Mouse (Mus musculus) hindbrain, embryonic 14.5 days (tissue): ENCODE data around the gene H2-T22. TPM values are rescaled to one million over a fixed set of nuclear protein-coding genes. Genes with fewer than 3 reads are reported as not detected.
"Not testable (repeated sequence)": the region's sequence is repeated elsewhere in the genome, so short reads cannot be mapped to it uniquely, and the experiment has no call there.

Experiments used
- ATAC-seq: fragments of 200-750 bp; cut with Nextera tagmentation; 2 replicates; pipeline ENCODE4 v1.8.0; 2017; ENCODE audit warnings: moderate number of reproducible peaks, mild to moderate bottlenecking, moderate TSS enrichment, moderate library complexity; ENCODE audit not compliant: low FRiP score
- DNase-seq: peaks from one replicate; pipeline ENCODE4 v3.0.0-alpha.2; 2015; ENCODE audit warnings: low spot score
- H3K27ac ChIP-seq: fragments of 300-500 bp; sonication (generic); 2 replicates; pipeline ENCODE4 v1.5.1; 2014; ENCODE audit warnings: mild to moderate bottlenecking, moderate library complexity
- H3K27me3 ChIP-seq: fragments of 300-500 bp; sonication (generic); 2 replicates; pipeline ENCODE4 v1.6.1; 2014; ENCODE audit warnings: mild to moderate bottlenecking, low read length, mixed read lengths; ENCODE audit not compliant: control insufficient read depth, insufficient read depth
- H3K36me3 ChIP-seq: fragments of 300-500 bp; sonication (generic); replicated peaks from 2 replicates; pipeline ENCODE4 v1.6.1; 2014; ENCODE audit not compliant: control insufficient read depth, insufficient read depth
- H3K4me1 ChIP-seq: fragments of 300-500 bp; sonication (generic); replicated peaks from 2 replicates; pipeline ENCODE4 v1.6.1; 2014; ENCODE audit warnings: antibody characterized with exemption, low read length, mixed read lengths; ENCODE audit not compliant: control insufficient read depth, insufficient read depth
- H3K4me2 ChIP-seq: fragments of 300-500 bp; sonication (generic); replicated peaks from 2 replicates; pipeline ENCODE4 v1.6.1; 2014; ENCODE audit warnings: mild to moderate bottlenecking, moderate library complexity
- H3K4me3 ChIP-seq: fragments of 300-500 bp; sonication (generic); replicated peaks from 2 replicates; pipeline ENCODE4 v1.5.1; 2014; ENCODE audit warnings: mild to moderate bottlenecking, low read length
- H3K9ac ChIP-seq: fragments of 300-500 bp; sonication (generic); 2 replicates; pipeline ENCODE4 v1.6.1; 2014
- H3K9me3 ChIP-seq: fragments of 300-500 bp; sonication (generic); 2 replicates; pipeline ENCODE4 v1.6.1; 2016; ENCODE audit warnings: low read length; ENCODE audit not compliant: control insufficient read depth
- WGBS: fragments of 180-500 bp; shearing (Covaris S2); extraction: QIAGEN DNeasy Blood & Tissue Kit; methylation state at CpG from one replicate; pipeline ENCODE4 v1.1.7; 2014; 5-methylcytosine and 5-hydroxymethylcytosine counted together
- polyA plus RNA-seq: library from polyadenylated mRNA; unstranded; fragments of >200 nt; fragmentation: Nextera tagmentation; extraction: Ambion mirVana; gene quantifications from 2 replicates; pipeline ENCODE4 v1.2.1, GENCODE M21; 2014

The H2-T22 gene
- polyA plus RNA-seq, 1 experiment from 2014 or later = 7.2 TPM

- ATAC-seq, DNase-seq, H3K27ac ChIP-seq, H3K4me3 ChIP-seq, H3K4me1 ChIP-seq, H3K27me3 ChIP-seq, H3K36me3 ChIP-seq, H3K9me3 ChIP-seq, H3K4me2 ChIP-seq, H3K9ac ChIP-seq: not testable (repeated sequence)
- 88% methylated on average over 23 of the region's 25 CpGs for WGBS
Observed at GRCm38 (mm10) chr17:36057927-36058326, 15.4 kb upstream of the H2-T22 start.

- peak overlapping the region; percentile 32; the same call in 1 of the 2 replicates for H3K4me3 ChIP-seq
- no peaks in the 10 kb centered on the region for H3K27me3 ChIP-seq
- DNase-seq (no peak), ATAC-seq (no peak)
- no peaks in the 10 kb centered on the region for H3K4me1 ChIP-seq
- H3K36me3 ChIP-seq = no peaks in the 10 kb centered on the region
- 0 out of 2 replicates have a peak overlapping the region, but pooled peaks have one; percentile 54 for H3K9ac ChIP-seq
- H3K9me3 ChIP-seq = no peaks in the 10 kb centered on the region
- no peak overlapping the region for H3K27ac ChIP-seq
- H3K4me2 ChIP-seq = peak overlapping the region; percentile 67
- WGBS = 87% methylated on average over 3 of the region's 3 CpGs
Observed at GRCm38 (mm10) chr17:36043286-36043685, 739 bp upstream of the H2-T22 start.

GRCm38 (mm10) chr17:36042055-36042454, 492 bp downstream of the H2-T22 start:
- 0% methylated on average over 19 of the region's 19 CpGs for WGBS
- H3K9ac ChIP-seq = peak overlapping the region; percentile 54

GRCm38 (mm10) chr17:36040604-36041003, 1.9 kb downstream of the H2-T22 start:
- not testable (repeated sequence) for H3K4me3 ChIP-seq, H3K27ac ChIP-seq, H3K9me3 ChIP-seq, ATAC-seq, H3K36me3 ChIP-seq, H3K27me3 ChIP-seq, H3K4me2 ChIP-seq, H3K9ac ChIP-seq, H3K4me1 ChIP-seq, DNase-seq
- 83% methylated on average over 2 of the region's 2 CpGs for WGBS

More at GRCm38 (mm10) chr17:36042055-36042454, 492 bp downstream of the H2-T22 start:
- peak overlapping the region; percentile 67 for H3K4me2 ChIP-seq
- not testable (repeated sequence) for H3K9me3 ChIP-seq, H3K27me3 ChIP-seq, H3K27ac ChIP-seq, H3K4me1 ChIP-seq, DNase-seq, H3K36me3 ChIP-seq
- H3K4me3 ChIP-seq = peak overlapping the region; percentile 32
- peak; percentile 64; the same call in 1 of the 2 replicates for ATAC-seq

- not testable (repeated sequence) for H3K27me3 ChIP-seq, H3K4me2 ChIP-seq, H3K9ac ChIP-seq, H3K27ac ChIP-seq, H3K36me3 ChIP-seq, ATAC-seq, DNase-seq, H3K4me3 ChIP-seq, H3K4me1 ChIP-seq, H3K9me3 ChIP-seq
- WGBS = 89% methylated on average over 13 of the region's 13 CpGs
Observed at GRCm38 (mm10) chr17:36036126-36036525, 6.4 kb downstream of the H2-T22 start.

GRCm38 (mm10) chr17:36035010-36035638, 7.4 kb downstream of the H2-T22 start:
- 0 out of 2 replicates have a peak, but pooled peaks have one; percentile 44 for ATAC-seq
- WGBS = 46% methylated on average over 3 of the region's 3 CpGs
- not testable (repeated sequence) for H3K4me1 ChIP-seq, H3K27ac ChIP-seq, H3K9me3 ChIP-seq, H3K36me3 ChIP-seq, H3K27me3 ChIP-seq, H3K4me2 ChIP-seq, H3K9ac ChIP-seq, H3K4me3 ChIP-seq
- DNase-seq = peak; percentile 51

- not testable (repeated sequence) for DNase-seq, H3K36me3 ChIP-seq, H3K27me3 ChIP-seq, H3K9me3 ChIP-seq, H3K9ac ChIP-seq, H3K4me2 ChIP-seq, H3K4me3 ChIP-seq, H3K4me1 ChIP-seq, H3K27ac ChIP-seq, ATAC-seq
- WGBS = 59% methylated on average over 3 of the region's 3 CpGs
Observed at GRCm38 (mm10) chr17:36034524-36034923, 8.0 kb downstream of the H2-T22 start.

GRCm38 (mm10) chr17:36032351-36032875, 10.1 kb downstream of the H2-T22 start, which contains the start of gene H2-T23:
TSS of gene H2-T23 (minus strand) at chr17:36032855.
- Histone ChIP-seq H3K9ac (peak within 1 kb of the TSS; percentile 56), H3K4me3 (peak within 1 kb of the TSS; percentile 37), H3K4me2 (peak within 1 kb of the TSS; percentile 83)
- not testable (repeated sequence) for H3K9me3 ChIP-seq, H3K36me3 ChIP-seq, H3K27ac ChIP-seq, H3K4me1 ChIP-seq, H3K27me3 ChIP-seq
- ATAC-seq = 0 out of 2 replicates have a peak, but pooled peaks have one; percentile 14
- WGBS = under 1% methylated on average over 25 of the region's 25 CpGs
- DNase-seq = peak; percentile 25

- H3K27me3 ChIP-seq, H3K9me3 ChIP-seq, H3K4me1 ChIP-seq, H3K27ac ChIP-seq, DNase-seq, H3K36me3 ChIP-seq: not testable (repeated sequence)
- 1% methylated on average over 40 of the region's 40 CpGs for WGBS
- Histone ChIP-seq H3K9ac (peak overlapping the region; percentile 56), H3K4me2 (peak overlapping the region; percentile 83), H3K4me3 (peak overlapping the region; percentile 37)
- peak; percentile 75 for ATAC-seq
Observed at GRCm38 (mm10) chr17:36031583-36032331, 10.8 kb downstream of the H2-T22 start.
